Mouse (Mus musculus): ENCODE measurements around the gene Pgd.
"Not testable (repeated sequence)": the region's sequence is repeated elsewhere in the genome, so short reads cannot be mapped to it uniquely, and the experiment has no call there.

The Pgd gene

GRCm38 (mm10) chr4:149166215-149166946, at the start of gene Pgd:
Gene Pgd, minus strand, starts transcription at chr4:149166771.
- in situ Hi-C loops (cut with MboI; ENCODE audit: low pct_unique_long_range_greater_than_20kb in 1 of 2, low sequenced_read_pairs in 2 of 2, unreplicated experiment in 1 of 2), result no loop called here

- in situ Hi-C loops (cut with MboI; ENCODE audit: low pct_unique_long_range_greater_than_20kb in 1 of 2, low sequenced_read_pairs in 2 of 2, unreplicated experiment in 1 of 2), result no loop called here
These were observed 49.4 kb upstream of the Pgd start for GRCm38 (mm10) chr4:149215982-149216381.

- in situ Hi-C loops (cut with MboI; ENCODE audit: low pct_unique_long_range_greater_than_20kb in 1 of 2, low sequenced_read_pairs in 2 of 2, unreplicated experiment in 1 of 2), result no loop called here
These were observed 48.8 kb upstream of the Pgd start for GRCm38 (mm10) chr4:149215397-149215796.

- in situ Hi-C loops (cut with MboI; ENCODE audit: low pct_unique_long_range_greater_than_20kb in 1 of 2, low sequenced_read_pairs in 2 of 2, unreplicated experiment in 1 of 2), result not testable (repeated sequence)
These were observed 47.9 kb upstream of the Pgd start for GRCm38 (mm10) chr4:149214468-149214867.

GRCm38 (mm10) chr4:149213466-149213865, 46.9 kb upstream of the Pgd start:
- in situ Hi-C loops (cut with MboI; ENCODE audit: low pct_unique_long_range_greater_than_20kb in 1 of 2, low sequenced_read_pairs in 2 of 2, unreplicated experiment in 1 of 2), result no loop called here

- in situ Hi-C loops (cut with MboI; ENCODE audit: low pct_unique_long_range_greater_than_20kb in 1 of 2, low sequenced_read_pairs in 2 of 2, unreplicated experiment in 1 of 2), result not testable (repeated sequence)
These were observed 44.9 kb upstream of the Pgd start for GRCm38 (mm10) chr4:149211441-149211840.

GRCm38 (mm10) chr4:149202467-149202866, 35.9 kb upstream of the Pgd start:
- in situ Hi-C loops (cut with MboI; ENCODE audit: low pct_unique_long_range_greater_than_20kb in 1 of 2, low sequenced_read_pairs in 2 of 2, unreplicated experiment in 1 of 2), result no loop called here

GRCm38 (mm10) chr4:149201110-149201509, 34.5 kb upstream of the Pgd start:
- in situ Hi-C loops (cut with MboI; ENCODE audit: low pct_unique_long_range_greater_than_20kb in 1 of 2, low sequenced_read_pairs in 2 of 2, unreplicated experiment in 1 of 2), result no loop called here

GRCm38 (mm10) chr4:149197180-149197579, 30.6 kb upstream of the Pgd start:
- in situ Hi-C loops (cut with MboI; ENCODE audit: low pct_unique_long_range_greater_than_20kb in 1 of 2, low sequenced_read_pairs in 2 of 2, unreplicated experiment in 1 of 2), result no loop called here

- in situ Hi-C loops (cut with MboI; ENCODE audit: low pct_unique_long_range_greater_than_20kb in 1 of 2, low sequenced_read_pairs in 2 of 2, unreplicated experiment in 1 of 2), result no loop called here
These were observed 24.5 kb upstream of the Pgd start for GRCm38 (mm10) chr4:149191103-149191502.

GRCm38 (mm10) chr4:149188563-149188962, 22.0 kb upstream of the Pgd start:
- in situ Hi-C loops (cut with MboI; ENCODE audit: low pct_unique_long_range_greater_than_20kb in 1 of 2, low sequenced_read_pairs in 2 of 2, unreplicated experiment in 1 of 2), result no loop called here

- in situ Hi-C loops (cut with MboI; ENCODE audit: low pct_unique_long_range_greater_than_20kb in 1 of 2, low sequenced_read_pairs in 2 of 2, unreplicated experiment in 1 of 2), result no loop called here
These were observed 16.2 kb upstream of the Pgd start for GRCm38 (mm10) chr4:149182755-149183154.

- in situ Hi-C loops (cut with MboI; ENCODE audit: low pct_unique_long_range_greater_than_20kb in 1 of 2, low sequenced_read_pairs in 2 of 2, unreplicated experiment in 1 of 2), result no loop called here
These were observed 15.6 kb upstream of the Pgd start for GRCm38 (mm10) chr4:149182192-149182591.

GRCm38 (mm10) chr4:149179573-149179972, 13.0 kb upstream of the Pgd start:
- in situ Hi-C loops (cut with MboI; ENCODE audit: low pct_unique_long_range_greater_than_20kb in 1 of 2, low sequenced_read_pairs in 2 of 2, unreplicated experiment in 1 of 2), result no loop called here

GRCm38 (mm10) chr4:149179160-149179559, 12.6 kb upstream of the Pgd start:
- in situ Hi-C loops (cut with MboI; ENCODE audit: low pct_unique_long_range_greater_than_20kb in 1 of 2, low sequenced_read_pairs in 2 of 2, unreplicated experiment in 1 of 2), result no loop called here

- in situ Hi-C loops (cut with MboI; ENCODE audit: low pct_unique_long_range_greater_than_20kb in 1 of 2, low sequenced_read_pairs in 2 of 2, unreplicated experiment in 1 of 2), result no loop called here
These were observed 11.8 kb upstream of the Pgd start for GRCm38 (mm10) chr4:149178328-149178727.

GRCm38 (mm10) chr4:149177046-149177445, 10.5 kb upstream of the Pgd start:
- in situ Hi-C loops (cut with MboI; ENCODE audit: low pct_unique_long_range_greater_than_20kb in 1 of 2, low sequenced_read_pairs in 2 of 2, unreplicated experiment in 1 of 2), result no loop called here

- in situ Hi-C loops (cut with MboI; ENCODE audit: low pct_unique_long_range_greater_than_20kb in 1 of 2, low sequenced_read_pairs in 2 of 2, unreplicated experiment in 1 of 2), result no loop called here
These were observed 10.1 kb upstream of the Pgd start for GRCm38 (mm10) chr4:149176645-149177044.

GRCm38 (mm10) chr4:149173661-149174060, 7.1 kb upstream of the Pgd start:
- in situ Hi-C loops (cut with MboI; ENCODE audit: low pct_unique_long_range_greater_than_20kb in 1 of 2, low sequenced_read_pairs in 2 of 2, unreplicated experiment in 1 of 2), result no loop called here

GRCm38 (mm10) chr4:149172666-149173065, 6.1 kb upstream of the Pgd start:
- in situ Hi-C loops (cut with MboI; ENCODE audit: low pct_unique_long_range_greater_than_20kb in 1 of 2, low sequenced_read_pairs in 2 of 2, unreplicated experiment in 1 of 2), result no loop called here
